Mouse (Mus musculus) olfactory bulb, adult 2 months (tissue): Measurements from ENCODE around the gene 4930564D02Rik. TPM values are rescaled to one million over a fixed set of nuclear protein-coding genes. Genes with fewer than 3 reads are reported as not detected.

Source experiments
- H3K27ac ChIP-seq: fragments of 200-500 bp; 2 replicates; pipeline ENCODE4 v1.5.1; 2012; ENCODE audit warnings: low read depth, low read length; ENCODE audit not compliant: insufficient read depth
- H3K4me1 ChIP-seq: fragments of 200-500 bp; 2 replicates; pipeline ENCODE4 v1.6.1; 2012; ENCODE audit warnings: low read length; ENCODE audit not compliant: control insufficient read depth, insufficient read depth
- H3K4me3 ChIP-seq: fragments of 200-500 bp; 2 replicates; pipeline ENCODE4 v1.5.1; 2012; ENCODE audit warnings: mild to moderate bottlenecking, low read depth, low read length, moderate library complexity; ENCODE audit not compliant: insufficient read depth
- CTCF ChIP-seq: fragments of 200-500 bp; IDR thresholded peaks from 2 replicates; pipeline ENCODE4 v1.5.1; 2012; ENCODE audit warnings: low read depth, mild to moderate bottlenecking, low read length, moderate library complexity; ENCODE audit not compliant: insufficient read depth
- POLR2A ChIP-seq: fragments of 200-500 bp; IDR thresholded peaks from 2 replicates; pipeline ENCODE4 v1.6.1; 2012; ENCODE audit warnings: mild to moderate bottlenecking, low read depth, low read length, moderate library complexity; ENCODE audit not compliant: insufficient read depth
- whole genome bisulfite sequencing: fragments of 180-500 bp; shearing (Covaris S2); methylation state at CpG from one replicate; pipeline ENCODE4 v1.1.7; 2018; 5-methylcytosine and 5-hydroxymethylcytosine counted together
- polyA plus RNA-seq: library from polyadenylated mRNA; stranded (reverse); fragments of >200 nt; gene quantifications from 2 replicates; pipeline ENCODE4 v1.2.4, GENCODE M21; 2012; ENCODE audit warnings: low replicate concordance; ENCODE audit not compliant: missing spikeins, insufficient read depth, insufficient read length

Gene 4930564D02Rik
- polyA plus RNA-seq, 1 experiment: not detected

GRCm38 (mm10) chr3:105040002-105040401 is 26.6 kb upstream of the 4930564D02Rik start:
- WGBS: 36% methylated on average over 8 of the region's 8 CpGs

GRCm38 (mm10) chr3:105040983-105041625 is 25.5 kb upstream of the 4930564D02Rik start:
- TF ChIP-seq POLR2A: no peak
- TF ChIP-seq CTCF: no peak
- peaks cover 14% of the 10 kb centered on the region for H3K4me1 ChIP-seq
- H3K27ac ChIP-seq: no peak overlapping the region
- H3K4me3 ChIP-seq: no peak overlapping the region
- 70% methylated on average over 9 of the region's 9 CpGs for WGBS

More at GRCm38 (mm10) chr3:105040002-105040401, 26.6 kb upstream of the 4930564D02Rik start:
- Histone ChIP-seq H3K27ac (no peak overlapping the region), H3K4me1 (peaks cover 14% of the 10 kb centered on the region), H3K4me3 (no peak overlapping the region)
- TF ChIP-seq POLR2A (no peak), CTCF (no peak)

- peaks cover 13% of the 10 kb centered on the region; the same call in 1 of the 2 replicates for H3K4me1 ChIP-seq
- TF ChIP-seq CTCF (no peak), POLR2A (no peak)
- H3K27ac ChIP-seq: no peak overlapping the region
- 80% methylated on average over 5 of the region's 5 CpGs for WGBS
- H3K4me3 ChIP-seq: no peak overlapping the region
Measured at GRCm38 (mm10) chr3:105043746-105044145, 22.9 kb upstream of the 4930564D02Rik start.

- Histone ChIP-seq H3K4me3 (no peak overlapping the region), H3K27ac (no peak overlapping the region), H3K4me1 (peaks cover 4% of the 10 kb centered on the region; the same call in 1 of the 2 replicates)
- whole genome bisulfite sequencing: 62% methylated on average over 5 of the region's 5 CpGs
- TF ChIP-seq CTCF: no peak
- no peak for TF ChIP-seq POLR2A
Measured at GRCm38 (mm10) chr3:105046870-105047269, 19.8 kb upstream of the 4930564D02Rik start.

GRCm38 (mm10) chr3:105047616-105048015 is 19.0 kb upstream of the 4930564D02Rik start:
- 56% methylated on average over 8 of the region's 8 CpGs for WGBS
- TF ChIP-seq POLR2A (no peak), CTCF (no peak)
- no peak overlapping the region for H3K4me3 ChIP-seq
- peaks cover 4% of the 10 kb centered on the region; the same call in 1 of the 2 replicates for H3K4me1 ChIP-seq
- H3K27ac ChIP-seq: no peak overlapping the region; the same call in 1 of the 2 replicates

GRCm38 (mm10) chr3:105049848-105050247 is 16.8 kb upstream of the 4930564D02Rik start:
- Histone ChIP-seq H3K4me1 (peaks cover 9% of the 10 kb centered on the region; the same call in 1 of the 2 replicates), H3K4me3 (no peak overlapping the region), H3K27ac (no peak overlapping the region)
- TF ChIP-seq CTCF (no peak), POLR2A (no peak)
- 69% methylated on average over 6 of the region's 6 CpGs for WGBS

- 23% methylated on average over 2 of the region's 2 CpGs for WGBS
- Histone ChIP-seq H3K4me3 (no peak overlapping the region), H3K27ac (no peak overlapping the region), H3K4me1 (peaks cover 12% of the 10 kb centered on the region; the same call in 1 of the 2 replicates)
- TF ChIP-seq POLR2A (no peak), CTCF (no peak)
Measured at GRCm38 (mm10) chr3:105051103-105051502, 15.5 kb upstream of the 4930564D02Rik start.

GRCm38 (mm10) chr3:105052171-105052936 is 14.3 kb upstream of the 4930564D02Rik start:
- Histone ChIP-seq H3K27ac (peak overlapping the region; percentile 80), H3K4me3 (peak overlapping the region; percentile 100), H3K4me1 (peaks cover 12% of the 10 kb centered on the region; the same call in 1 of the 2 replicates)
- WGBS: under 1% methylated on average over 37 of the region's 37 CpGs
- peak; percentile 90 for TF ChIP-seq POLR2A
- no peak for TF ChIP-seq CTCF

GRCm38 (mm10) chr3:105052937-105053697 is 13.5 kb upstream of the 4930564D02Rik start, which contains the start of gene Cttnbp2nl:
Gene Cttnbp2nl (minus strand): TSS chr3:105053146.
- Histone ChIP-seq H3K27ac (peak within 1 kb of the TSS; percentile 80), H3K4me3 (peak within 1 kb of the TSS; percentile 100), H3K4me1 (peaks cover 8% of the 10 kb centered on the region; the same call in 1 of the 2 replicates)
- TF ChIP-seq CTCF: no peak
- peak; percentile 53 for TF ChIP-seq POLR2A
- 2% methylated on average over 31 of the region's 31 CpGs for WGBS
